Mouse (Mus musculus) heart, postnatal 14 days (tissue): ENCODE results near the gene Ccdc91. TPM values are rescaled to one million over a fixed set of nuclear protein-coding genes. Genes with fewer than 3 reads are reported as not detected.

Experiments
- DNase-seq, 2 experiments: peaks; one replicate each; pipeline ENCODE4 v3.0.0; 2021 to 2022
- intact Hi-C: fragments of 180-260 bp; cut with DNase I; formaldehyde crosslinking; loops from one replicate; pipeline ENCODE4 v1.15.1; 2025
- long read RNA-seq, 2 experiments: library from polyadenylated mRNA; stranded (forward); transcript quantifications; one replicate each; pipeline ENCODE4 v2.0.0; 2021
- total RNA-seq, 2 experiments: library from RNA; stranded (reverse); gene quantifications; 2 replicates each; pipeline ENCODE4 v1.2.3; 2021

Ccdc91 gene
- total RNA-seq = 10 to 100 TPM; 21.7 to 23.5 TPM
- long read RNA-seq, experiment 1, transcript Ccdc91-201 (13 exons, 2,459 nt) = major isoform, 38 of 49 reads
- long read RNA-seq, experiment 1, partial matches to known transcripts = 0 of 49 reads
- long read RNA-seq, experiment 1, other reads (novel, unspliced or antisense) = 11 of 49 reads
- long read RNA-seq, experiment 2, transcript Ccdc91-201 (13 exons, 2,459 nt) = major isoform, 26 of 39 reads
- long read RNA-seq, experiment 2, partial matches to known transcripts = 6 of 39 reads
- long read RNA-seq, experiment 2, other reads (novel, unspliced or antisense) = 7 of 39 reads

GRCm38 (mm10) chr6:147475727-147476613 is at the start of gene Ccdc91:
Gene Ccdc91 (plus strand): TSS chr6:147475828.
- intact Hi-C loops = loop anchor here (10.0 kb wide), 1 partner anchor 339 kb away; no protein-coding TSS in a partner anchor
- peak; percentile 90 to 95 for DNase-seq

GRCm38 (mm10) chr6:147426927-147427487 is 48.6 kb upstream of the Ccdc91 start:
- intact Hi-C loops = no loop called here

DNA sequence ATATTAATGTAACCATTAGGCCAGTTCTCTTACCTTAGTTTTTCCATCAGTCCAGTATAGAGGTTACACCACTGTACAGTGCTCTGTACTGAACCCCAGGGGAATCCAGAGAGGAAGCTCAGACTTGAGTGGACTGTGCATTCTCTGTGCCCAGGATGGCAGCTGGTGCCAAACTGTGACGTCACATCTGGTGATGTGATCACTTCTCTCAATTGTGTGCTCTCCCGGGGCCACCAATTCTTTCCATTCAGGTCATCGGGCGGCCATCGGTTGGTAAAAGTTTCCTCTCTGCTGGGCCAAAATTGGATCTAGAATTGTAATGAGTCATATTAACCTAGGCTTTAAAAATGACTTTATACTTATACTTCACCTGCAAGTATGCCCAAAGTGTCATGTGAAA is 19.9 kb upstream of the Ccdc91 start:
- DNase-seq = peak; percentile 11 to 21
- intact Hi-C loops = no loop called here

More at GRCm38 (mm10) chr6:147426927-147427487, 48.6 kb upstream of the Ccdc91 start:
- DNase-seq = no peak

DNA sequence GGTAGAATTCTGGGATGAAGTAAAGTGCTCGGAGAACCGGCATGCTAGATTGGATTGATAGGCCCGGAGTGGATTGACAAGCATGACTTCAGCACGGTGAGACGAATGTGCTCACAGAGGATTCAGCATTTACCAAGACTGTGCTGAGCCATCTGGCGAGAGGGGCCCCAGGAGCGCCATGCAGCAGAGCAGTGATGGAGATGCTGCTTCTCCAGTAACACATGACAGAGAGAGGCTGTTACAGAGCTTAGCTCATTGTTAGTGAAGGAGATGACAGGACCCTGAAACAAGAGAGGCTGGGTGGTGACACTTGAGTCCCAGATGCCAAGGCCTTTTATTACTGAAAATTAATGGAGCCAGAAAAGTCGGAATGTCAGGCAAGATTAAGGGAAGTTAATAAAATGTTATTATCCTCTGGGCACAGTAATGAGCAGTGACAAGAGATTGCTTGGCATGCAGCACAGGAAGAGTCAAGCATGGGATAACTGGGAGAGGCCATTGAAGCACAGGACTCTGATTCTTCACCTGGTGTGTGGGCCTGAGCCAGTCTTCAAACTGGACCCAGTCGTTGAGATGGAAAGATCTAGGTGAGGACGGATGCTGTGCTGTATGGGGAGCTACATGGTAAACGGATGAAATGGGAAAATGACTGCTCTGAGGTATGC is 16.9 kb upstream of the Ccdc91 start:
- DNase-seq = no peak
- intact Hi-C loops = no loop called here

GRCm38 (mm10) chr6:147470016-147470415 is 5.6 kb upstream of the Ccdc91 start:
- intact Hi-C loops = loop anchor here (10.0 kb wide), 1 partner anchor 345 kb away; no protein-coding TSS in a partner anchor
- no peak for DNase-seq

- intact Hi-C loops = no loop called here
- DNase-seq = peak; percentile 13 to 14
Measured at GRCm38 (mm10) chr6:147481141-147481540, 5.5 kb downstream of the Ccdc91 start.

GRCm38 (mm10) chr6:147490120-147490519 is 14.5 kb downstream of the Ccdc91 start:
- intact Hi-C loops = no loop called here
- DNase-seq = no peak

- intact Hi-C loops = no loop called here
Measured at GRCm38 (mm10) chr6:147492551-147492950, 16.9 kb downstream of the Ccdc91 start.

GRCm38 (mm10) chr6:147501439-147501838 is 25.8 kb downstream of the Ccdc91 start:
- intact Hi-C loops = no loop called here
- peak in 1 of 2 experiments; percentile 10 for DNase-seq

More at GRCm38 (mm10) chr6:147492551-147492950, 16.9 kb downstream of the Ccdc91 start:
- no peak for DNase-seq

DNA sequence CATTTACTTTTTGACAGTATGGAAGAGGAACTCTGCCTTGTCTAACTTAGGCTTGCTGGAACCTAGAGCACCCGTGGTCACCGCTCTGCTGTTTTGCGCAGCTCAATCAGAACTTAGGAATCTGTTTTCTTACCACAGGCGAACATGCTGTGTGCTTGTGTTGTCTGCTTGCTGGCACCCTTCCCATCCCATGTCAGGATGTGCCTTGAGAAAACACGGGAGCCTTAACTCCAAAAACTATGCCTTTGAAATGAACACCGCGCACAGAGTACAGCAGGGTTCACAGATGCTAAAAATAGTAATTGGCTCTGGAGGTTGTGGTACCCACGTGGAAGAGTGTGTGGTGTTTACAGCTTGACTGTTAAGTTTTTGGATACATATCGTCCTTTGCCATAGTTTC is 30.4 kb downstream of the Ccdc91 start:
- peak; percentile 33 to 40 for DNase-seq
- intact Hi-C loops = no loop called here

GRCm38 (mm10) chr6:147506496-147506895 is 30.9 kb downstream of the Ccdc91 start:
- peak in 1 of 2 experiments; percentile 2 for DNase-seq
- intact Hi-C loops = no loop called here

DNA sequence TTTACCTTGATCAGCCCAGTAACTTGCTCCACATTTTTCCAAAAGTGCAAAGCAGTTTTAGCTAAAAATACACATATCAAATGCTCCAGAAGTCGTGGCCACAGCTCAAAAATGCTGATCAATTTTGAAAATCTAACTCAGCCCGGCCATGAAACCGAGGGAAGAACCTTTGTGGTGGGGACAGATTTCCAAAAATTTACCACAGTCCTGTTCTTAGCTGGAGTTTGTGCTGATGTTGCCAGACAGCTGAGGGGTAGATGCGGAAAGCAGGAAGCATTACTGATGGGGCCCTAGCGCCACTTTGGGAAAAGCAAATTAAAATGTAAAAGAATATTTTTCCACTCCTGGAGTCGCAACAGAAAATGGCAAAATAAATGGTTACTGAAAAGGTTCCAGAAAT is 31.6 kb downstream of the Ccdc91 start:
- no peak for DNase-seq
- intact Hi-C loops = no loop called here

GRCm38 (mm10) chr6:147510516-147510915 is 34.9 kb downstream of the Ccdc91 start:
- no peak for DNase-seq
- intact Hi-C loops = no loop called here

DNA sequence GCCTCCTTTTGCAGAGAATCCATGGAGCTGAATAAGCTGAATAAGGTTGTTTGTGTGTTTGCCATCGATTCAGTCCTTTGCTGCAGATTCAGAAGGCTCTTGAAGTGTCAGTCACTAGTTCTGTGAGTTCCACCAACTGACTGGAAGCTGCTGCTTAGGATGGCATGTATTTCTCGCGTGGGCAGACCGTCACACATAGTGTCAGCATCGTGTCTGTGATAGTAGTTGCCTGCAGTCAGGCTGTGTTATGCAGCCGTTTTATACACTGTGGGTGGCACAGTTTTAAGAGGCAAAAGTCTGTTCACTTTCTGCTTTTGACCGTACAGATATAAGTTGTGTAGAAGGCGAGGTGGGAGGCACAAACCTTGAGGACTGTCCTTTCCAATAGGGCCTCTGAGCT is 42.3 kb downstream of the Ccdc91 start:
- no peak for DNase-seq
- intact Hi-C loops = no loop called here

DNA sequence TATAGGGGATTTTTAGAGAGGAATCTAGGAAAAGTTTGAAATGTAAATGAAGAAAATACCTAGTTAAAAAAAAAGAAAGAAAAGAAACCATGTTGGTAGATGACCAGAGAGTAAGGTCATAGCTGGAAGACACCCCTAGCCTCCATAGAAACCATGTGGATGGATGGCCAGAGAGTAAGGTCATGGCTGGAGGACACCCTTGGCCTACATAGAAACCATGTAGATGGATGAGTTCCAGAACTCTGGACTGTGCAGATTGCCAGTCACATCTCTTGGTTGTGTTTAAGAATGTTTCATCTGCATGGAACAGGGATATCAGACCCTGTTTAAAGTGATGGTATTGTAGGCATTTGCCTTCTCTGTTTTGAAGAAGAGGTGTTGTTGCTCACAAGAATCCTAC is 49.6 kb downstream of the Ccdc91 start:
- intact Hi-C loops = no loop called here
- DNase-seq = no peak

- DNase-seq = no peak
- intact Hi-C loops = no loop called here
Measured at GRCm38 (mm10) chr6:147534971-147535370, 59.3 kb downstream of the Ccdc91 start.

DNA sequence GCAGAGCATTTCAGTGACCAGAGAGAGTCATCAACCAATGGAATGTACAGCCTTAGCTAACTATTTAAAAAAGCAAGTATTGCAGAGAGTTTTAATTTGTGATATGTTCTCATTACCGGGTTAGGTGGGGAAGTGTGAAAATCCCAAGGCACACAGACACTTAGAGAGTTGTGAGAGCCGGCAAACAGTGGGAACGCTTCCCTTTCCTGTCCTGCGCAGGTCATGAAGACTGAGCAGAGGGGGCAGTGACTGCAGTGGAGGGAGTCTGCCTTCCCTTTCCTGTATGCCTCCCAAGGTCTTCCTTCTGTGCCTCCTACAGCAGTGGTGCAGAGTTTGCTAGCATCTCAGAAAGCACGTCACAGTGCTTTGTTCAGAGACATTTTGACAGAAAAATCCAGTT is 62.6 kb downstream of the Ccdc91 start:
- intact Hi-C loops = no loop called here

DNA sequence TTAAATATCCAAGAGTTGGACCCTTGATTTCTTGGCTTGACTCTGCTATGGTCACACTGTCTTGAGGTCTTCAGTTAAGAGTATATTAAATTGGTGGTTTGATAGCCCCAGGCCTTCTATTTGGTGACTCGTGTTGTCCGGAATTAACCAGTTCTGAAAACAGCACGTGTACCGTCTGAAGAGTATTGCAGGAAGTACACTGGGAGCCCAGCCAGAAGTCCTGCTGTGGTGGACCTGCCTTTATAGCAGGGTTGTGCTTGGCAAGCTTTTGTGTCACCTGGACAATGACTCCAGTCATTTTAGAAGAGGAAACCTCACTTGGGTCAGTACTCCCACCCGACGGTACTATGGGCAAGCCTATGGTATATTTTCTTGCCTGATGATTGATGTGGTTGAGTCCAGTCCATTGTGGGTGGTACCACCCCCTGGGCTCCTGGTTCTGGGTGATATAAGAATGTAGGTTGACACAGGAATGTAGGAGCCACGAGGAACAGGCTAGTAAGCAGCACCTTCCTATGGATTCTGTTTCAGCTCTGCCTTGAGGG is 63.5 kb downstream of the Ccdc91 start:
- DNase-seq = no peak
- intact Hi-C loops = no loop called here

More for the DNA sequence above, 62.6 kb downstream of the Ccdc91 start:
- DNase-seq = no peak

DNA sequence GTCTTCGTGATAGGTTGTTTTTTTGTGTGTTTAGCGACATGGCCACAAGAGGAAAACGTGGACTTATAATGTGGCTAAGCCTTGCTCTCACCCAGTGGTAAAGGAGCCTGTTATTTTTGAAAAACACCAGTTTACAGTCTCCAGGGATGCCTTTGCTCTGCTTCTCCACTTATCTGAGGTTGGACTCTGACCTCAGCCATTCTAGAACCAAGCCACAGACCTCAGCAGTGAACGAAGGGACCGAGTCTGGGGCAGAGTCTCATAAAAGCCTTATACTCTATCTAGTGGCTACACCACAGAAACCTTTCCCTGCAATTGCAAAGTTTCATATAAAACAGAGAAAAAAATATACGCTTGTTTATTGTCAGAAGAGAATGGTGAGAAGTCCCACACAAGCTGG is 65.3 kb downstream of the Ccdc91 start:
- no peak for DNase-seq
- intact Hi-C loops = no loop called here

- intact Hi-C loops = no loop called here
- no peak for DNase-seq
Measured at GRCm38 (mm10) chr6:147555591-147555990, 80.0 kb downstream of the Ccdc91 start.
